Mouse (Mus musculus) kidney, adult 2 months (tissue): Measurements from ENCODE around the gene Tbc1d16. TPM values are rescaled to one million over a fixed set of nuclear protein-coding genes. Genes with fewer than 3 reads are reported as not detected.
"Not testable (repeated sequence)": the region's sequence is repeated elsewhere in the genome, so short reads cannot be mapped to it uniquely, and the experiment has no call there.

ENCODE experiments used
- DNase-seq: peaks from one replicate; pipeline ENCODE4 v3.0.0; 2021
- H3K27ac ChIP-seq: fragments of 200-500 bp; 2 replicates; pipeline ENCODE4 v1.5.1; 2012; ENCODE audit warnings: low read depth, low read length, control low read depth, inconsistent platforms; ENCODE audit not compliant: insufficient read depth
- H3K27me3 ChIP-seq: fragments of 200-500 bp; replicated peaks from 2 replicates; pipeline ENCODE4 v1.6.1; 2012; ENCODE audit warnings: mild to moderate bottlenecking, moderate library complexity, low read length, inconsistent platforms; ENCODE audit not compliant: control insufficient read depth, insufficient read depth
- H3K36me3 ChIP-seq: fragments of 200-500 bp; 2 replicates; pipeline ENCODE4 v1.6.1; 2012; ENCODE audit warnings: mild to moderate bottlenecking, moderate library complexity, low read length, inconsistent platforms; ENCODE audit not compliant: control insufficient read depth, insufficient read depth
- H3K4me1 ChIP-seq: fragments of 200-500 bp; 2 replicates; pipeline ENCODE4 v1.6.1; 2011; ENCODE audit warnings: low read length; ENCODE audit not compliant: control insufficient read depth, insufficient read depth
- H3K4me3 ChIP-seq: fragments of 200-500 bp; 2 replicates; pipeline ENCODE4 v1.5.1; 2011; ENCODE audit warnings: mild to moderate bottlenecking, low read depth, low read length, control low read depth; ENCODE audit not compliant: insufficient read depth
- CTCF ChIP-seq: fragments of 200-500 bp; conservative IDR thresholded peaks from 2 replicates; pipeline ENCODE4 v1.5.1; 2011; ENCODE audit warnings: low read depth, mild to moderate bottlenecking, control low read depth, low read length, moderate library complexity, mixed read lengths; ENCODE audit not compliant: insufficient read depth, insufficient read length
- POLR2A ChIP-seq: fragments of 200-500 bp; IDR thresholded peaks from one replicate; pipeline ENCODE4 v1.6.1; 2011; ENCODE audit warnings: low read depth, low read length, control low read depth
- WGBS: fragments of 180-500 bp; shearing (Covaris S2); methylation state at CpG from one replicate; pipeline ENCODE4 v1.1.7; 2018; 5-methylcytosine and 5-hydroxymethylcytosine counted together
- polyA plus RNA-seq: library from polyadenylated mRNA; depleted of rRNA; stranded (reverse); fragments of >200 nt; gene quantifications from 2 replicates; pipeline ENCODE4 v1.2.3, GENCODE M21; 2012

Tbc1d16 gene
- polyA plus RNA-seq, 1 experiment: 25.2 TPM

GRCm38 (mm10) chr11:119265811-119266210 is 37.5 kb upstream of the Tbc1d16 start:
- DNase-seq: no peak
- no peaks in the 10 kb centered on the region for H3K36me3 ChIP-seq
- no peaks in the 10 kb centered on the region for H3K27me3 ChIP-seq
- H3K4me3 ChIP-seq: no peak overlapping the region
- peaks cover 5% of the 10 kb centered on the region; the same call in 1 of the 2 replicates for H3K4me1 ChIP-seq
- H3K27ac ChIP-seq: no peak overlapping the region
- TF ChIP-seq POLR2A: no peak
- TF ChIP-seq CTCF: no peak
- 84% methylated on average over 7 of the region's 7 CpGs for WGBS

GRCm38 (mm10) chr11:119264413-119264812 is 36.1 kb upstream of the Tbc1d16 start:
- Histone ChIP-seq H3K4me1 (peaks cover 5% of the 10 kb centered on the region; the same call in 1 of the 2 replicates), H3K27ac (no peak overlapping the region), H3K4me3 (no peak overlapping the region), H3K36me3 (no peaks in the 10 kb centered on the region), H3K27me3 (no peaks in the 10 kb centered on the region)
- no peak for DNase-seq
- WGBS: 91% methylated on average over 13 of the region's 13 CpGs
- TF ChIP-seq POLR2A: no peak
- TF ChIP-seq CTCF: no peak

GRCm38 (mm10) chr11:119259977-119260376 is 31.7 kb upstream of the Tbc1d16 start:
- Histone ChIP-seq H3K27me3 (no peaks in the 10 kb centered on the region), H3K4me1 (no peaks in the 10 kb centered on the region), H3K36me3 (no peaks in the 10 kb centered on the region), H3K4me3 (no peak overlapping the region), H3K27ac (no peak overlapping the region)
- TF ChIP-seq POLR2A: no peak
- TF ChIP-seq CTCF: no peak
- DNase-seq: no peak
- 89% methylated on average over 8 of the region's 8 CpGs for WGBS

GRCm38 (mm10) chr11:119258572-119259322 is 30.4 kb upstream of the Tbc1d16 start:
- Histone ChIP-seq H3K36me3 (no peaks in the 10 kb centered on the region), H3K27ac (peak overlapping the region; percentile 58; the same call in 1 of the 2 replicates), H3K27me3 (no peaks in the 10 kb centered on the region), H3K4me3 (peak overlapping the region; percentile 42; the same call in 1 of the 2 replicates), H3K4me1 (no peaks in the 10 kb centered on the region)
- TF ChIP-seq POLR2A (no peak), CTCF (no peak)
- WGBS: 56% methylated on average over 23 of the region's 23 CpGs
- DNase-seq: peak; percentile 83

- Histone ChIP-seq H3K4me1 (no peaks in the 10 kb centered on the region), H3K36me3 (no peaks in the 10 kb centered on the region), H3K27ac (no peak overlapping the region), H3K27me3 (no peaks in the 10 kb centered on the region), H3K4me3 (no peak overlapping the region)
- no peak for TF ChIP-seq CTCF
- no peak for TF ChIP-seq POLR2A
- no peak for DNase-seq
- 40% methylated on average over 9 of the region's 9 CpGs for WGBS
Measured at GRCm38 (mm10) chr11:119258216-119258571, 29.9 kb upstream of the Tbc1d16 start.

GRCm38 (mm10) chr11:119256557-119256956 is 28.3 kb upstream of the Tbc1d16 start:
- not testable (repeated sequence) for H3K27me3 ChIP-seq, H3K27ac ChIP-seq, H3K4me1 ChIP-seq, H3K4me3 ChIP-seq, H3K36me3 ChIP-seq
- 15% methylated on average over 5 of the region's 5 CpGs for WGBS
- peak; percentile 66 for DNase-seq

- Histone ChIP-seq H3K27ac (no peak overlapping the region), H3K27me3 (no peaks in the 10 kb centered on the region), H3K36me3 (no peaks in the 10 kb centered on the region), H3K4me1 (no peaks in the 10 kb centered on the region), H3K4me3 (no peak overlapping the region)
- DNase-seq: no peak
- WGBS: 21% methylated on average over 22 of the region's 22 CpGs
- TF ChIP-seq POLR2A (no peak), CTCF (no peak; the same call in 1 of the 2 replicates)
Measured at GRCm38 (mm10) chr11:119252854-119253541, 24.7 kb upstream of the Tbc1d16 start.
